Mouse (Mus musculus) hindbrain, embryonic 13.5 days (tissue): ENCODE data around the gene Trim24. TPM values are rescaled to one million over a fixed set of nuclear protein-coding genes. Genes with fewer than 3 reads are reported as not detected.
"Not testable (repeated sequence)": the region's sequence is repeated elsewhere in the genome, so short reads cannot be mapped to it uniquely, and the experiment has no call there.

ENCODE experiments used
- ATAC-seq: fragments of 200-750 bp; cut with Nextera tagmentation; 2 replicates; pipeline ENCODE4 v1.8.0; 2017; ENCODE audit warnings: moderate TSS enrichment; ENCODE audit not compliant: low FRiP score
- H3K27ac ChIP-seq: fragments of 300-500 bp; sonication (generic); 2 replicates; pipeline ENCODE4 v1.5.1; 2015; ENCODE audit warnings: inconsistent platforms, mild to moderate bottlenecking, moderate library complexity
- H3K27me3 ChIP-seq: fragments of 300-500 bp; sonication (generic); 2 replicates; pipeline ENCODE4 v1.6.1; 2015; ENCODE audit warnings: mild to moderate bottlenecking, inconsistent platforms
- H3K36me3 ChIP-seq: fragments of 300-500 bp; sonication (generic); 2 replicates; pipeline ENCODE4 v1.6.1; 2015; ENCODE audit warnings: mild to moderate bottlenecking, inconsistent platforms
- H3K4me1 ChIP-seq: fragments of 300-500 bp; sonication (generic); replicated peaks from 2 replicates; pipeline ENCODE4 v1.6.1; 2015; ENCODE audit warnings: inconsistent platforms
- H3K4me2 ChIP-seq: fragments of 300-500 bp; sonication (generic); 2 replicates; pipeline ENCODE4 v1.6.1; 2015; ENCODE audit warnings: inconsistent platforms, mild to moderate bottlenecking, moderate library complexity
- H3K4me3 ChIP-seq: fragments of 300-500 bp; sonication (generic); 2 replicates; pipeline ENCODE4 v1.5.1; 2015; ENCODE audit warnings: mild to moderate bottlenecking, inconsistent platforms
- H3K9ac ChIP-seq: fragments of 300-500 bp; sonication (generic); 2 replicates; pipeline ENCODE4 v1.6.1; 2015; ENCODE audit warnings: mild to moderate bottlenecking, inconsistent platforms
- H3K9me3 ChIP-seq: fragments of 300-500 bp; sonication (generic); 2 replicates; pipeline ENCODE4 v1.6.1; 2016; ENCODE audit warnings: inconsistent platforms
- whole genome bisulfite sequencing: fragments of 180-500 bp; shearing (Covaris S2); methylation state at CpG from one replicate; pipeline ENCODE4 v1.1.7; 2015; 5-methylcytosine and 5-hydroxymethylcytosine counted together
- polyA plus RNA-seq: library from polyadenylated mRNA; unstranded; fragments of >200 nt; fragmentation: Nextera tagmentation; extraction: Ambion mirVana; gene quantifications from 2 replicates; pipeline ENCODE4 v1.2.1, GENCODE M21; 2015

The Trim24 gene
- 21.6 and 22.5 TPM in 2 replicates for polyA plus RNA-seq

DNA sequence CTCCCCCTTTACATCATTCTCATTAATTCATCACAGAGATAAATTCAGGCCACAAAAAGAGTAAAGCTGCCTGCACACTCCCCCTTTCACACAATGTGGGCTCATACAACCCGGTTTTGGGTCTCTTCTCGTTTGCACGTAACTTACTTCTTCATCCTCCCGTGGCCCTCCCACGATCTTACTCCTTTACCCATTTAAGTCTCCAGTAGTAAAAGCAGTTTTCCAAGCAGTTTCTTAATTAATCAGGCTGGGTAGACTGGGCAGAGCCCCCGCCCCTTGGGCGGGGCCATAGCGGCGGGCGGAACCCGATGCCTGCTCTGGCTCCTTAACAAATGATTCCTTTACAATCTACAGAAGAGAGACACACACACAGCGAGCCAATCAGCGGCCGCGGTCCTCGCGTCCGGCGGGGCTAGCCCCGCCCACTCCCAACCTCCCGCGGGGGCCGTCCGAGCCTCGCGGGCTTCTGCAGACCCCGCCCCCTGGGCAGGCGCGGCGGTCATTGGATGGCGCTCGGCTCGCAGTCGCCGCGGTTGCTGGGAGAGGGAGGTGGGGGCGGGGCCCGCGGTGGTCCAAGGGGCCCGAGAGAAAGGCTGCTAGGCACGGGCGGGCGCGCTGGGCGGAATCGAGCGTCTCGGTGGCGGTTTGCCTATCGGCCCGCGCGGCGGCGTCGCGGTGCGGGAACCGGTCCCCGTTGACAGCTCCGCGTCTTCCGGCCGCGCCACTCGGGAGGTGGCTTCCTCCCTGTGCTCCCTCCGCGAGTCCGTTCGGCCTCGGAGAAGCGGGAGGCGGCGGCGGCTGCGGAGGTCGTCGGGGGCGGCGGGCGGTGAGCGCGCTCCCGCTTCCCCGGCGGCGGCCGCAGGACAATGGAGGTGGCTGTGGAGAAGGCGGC, at the start of gene Trim24:
Gene Trim24 (plus strand): TSS at position 567 of the 892 bp plus-strand sequence.
- Histone ChIP-seq H3K9me3 (peaks cover 31% of the 10 kb centered on the region), H3K4me1 (no peaks in the 10 kb centered on the region), H3K27ac (peak within 1 kb of the TSS; percentile 99), H3K27me3 (no peaks in the 10 kb centered on the region), H3K4me3 (peak within 1 kb of the TSS; percentile 72), H3K9ac (peak within 1 kb of the TSS; percentile 95), H3K36me3 (peaks cover 19% of the 10 kb centered on the region), H3K4me2 (peak within 1 kb of the TSS; percentile 47)
- peak; percentile 99 for ATAC-seq
- WGBS, result under 1% methylated on average over 74 of the region's 89 CpGs

DNA sequence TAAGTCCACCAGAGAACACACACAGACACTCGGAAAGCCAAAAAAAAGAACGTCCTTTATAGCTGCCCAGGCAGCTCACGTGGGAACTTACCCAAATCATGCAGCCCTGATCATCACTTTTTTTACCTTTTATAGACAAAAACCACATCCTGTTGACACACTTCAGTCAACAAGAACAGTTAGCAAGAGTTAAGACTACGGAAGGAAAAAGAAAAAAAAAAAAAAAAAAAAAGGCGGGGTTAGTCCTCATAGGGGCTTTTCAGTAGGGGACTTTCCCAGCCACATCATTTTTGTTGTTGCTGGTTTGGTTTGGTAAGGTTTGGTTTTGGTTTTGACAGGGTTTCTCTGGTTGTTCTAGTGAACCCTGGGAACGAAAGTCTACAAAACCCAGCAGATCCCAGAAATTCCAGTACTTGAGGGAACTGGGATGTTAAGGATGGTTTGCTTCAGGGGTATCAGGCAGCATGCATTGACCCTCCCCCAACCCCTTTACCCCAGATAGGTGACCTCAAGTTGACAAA, 49.0 kb upstream of the Trim24 start:
- Histone ChIP-seq H3K36me3 (no peaks in the 10 kb centered on the region), H3K9me3 (no peaks in the 10 kb centered on the region), H3K4me2 (no peak overlapping the region), H3K4me3 (no peak overlapping the region), H3K9ac (no peak overlapping the region), H3K27me3 (no peaks in the 10 kb centered on the region), H3K4me1 (no peaks in the 10 kb centered on the region), H3K27ac (no peak overlapping the region)
- no peak for ATAC-seq
- WGBS, result 89% methylated on average over 6 of the region's 6 CpGs

DNA sequence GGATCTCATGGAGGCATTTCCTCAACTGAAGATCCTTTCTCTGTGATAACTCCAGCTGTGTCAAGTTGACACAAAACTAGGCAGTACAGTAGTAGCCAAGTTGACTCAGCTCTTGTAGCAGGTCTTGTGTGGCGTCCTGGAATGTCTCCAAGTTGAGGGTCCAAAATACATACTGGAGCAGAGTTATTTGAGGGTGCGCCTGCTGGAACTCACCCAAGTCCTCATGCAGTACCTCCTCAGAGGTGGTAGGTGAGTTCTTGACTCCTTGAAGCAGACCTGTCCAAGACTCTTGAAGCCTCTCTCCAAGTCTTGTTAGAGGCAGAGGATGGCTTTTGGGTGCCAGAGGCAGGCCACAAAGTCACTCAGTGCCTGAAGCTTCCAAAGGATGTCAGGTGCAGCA, 48.2 kb upstream of the Trim24 start:
- no peaks in the 10 kb centered on the region for H3K4me1 ChIP-seq
- no peaks in the 10 kb centered on the region for H3K36me3 ChIP-seq
- no peak overlapping the region for H3K4me3 ChIP-seq
- no peak overlapping the region for H3K4me2 ChIP-seq
- no peak overlapping the region for H3K27ac ChIP-seq
- H3K9me3 ChIP-seq, result no peaks in the 10 kb centered on the region
- H3K9ac ChIP-seq, result no peak overlapping the region
- ATAC-seq, result no peak
- H3K27me3 ChIP-seq, result no peaks in the 10 kb centered on the region
- WGBS, result 89% methylated on average over 2 of the region's 2 CpGs

DNA sequence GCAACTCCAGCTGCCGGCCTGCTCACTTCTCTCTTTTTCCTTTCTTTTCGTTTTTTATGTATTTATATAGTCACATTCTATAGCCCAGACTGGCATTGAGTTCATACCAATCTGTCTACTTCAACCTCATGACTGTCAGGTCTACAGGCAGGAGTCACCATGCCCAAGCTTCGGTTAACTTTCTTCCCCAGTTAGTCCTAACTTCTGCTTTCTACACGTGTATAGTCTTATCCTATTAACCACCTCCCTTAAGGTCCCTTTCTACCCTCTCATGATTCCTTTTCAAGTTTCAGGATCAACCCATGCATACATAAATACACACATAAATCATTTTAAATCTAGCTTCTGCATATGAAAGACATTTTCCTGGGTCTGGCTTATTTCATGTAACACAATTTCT, 46.9 kb upstream of the Trim24 start:
- ATAC-seq, result no peak
- Histone ChIP-seq H3K4me3 (no peak overlapping the region), H3K9me3 (no peaks in the 10 kb centered on the region)

DNA sequence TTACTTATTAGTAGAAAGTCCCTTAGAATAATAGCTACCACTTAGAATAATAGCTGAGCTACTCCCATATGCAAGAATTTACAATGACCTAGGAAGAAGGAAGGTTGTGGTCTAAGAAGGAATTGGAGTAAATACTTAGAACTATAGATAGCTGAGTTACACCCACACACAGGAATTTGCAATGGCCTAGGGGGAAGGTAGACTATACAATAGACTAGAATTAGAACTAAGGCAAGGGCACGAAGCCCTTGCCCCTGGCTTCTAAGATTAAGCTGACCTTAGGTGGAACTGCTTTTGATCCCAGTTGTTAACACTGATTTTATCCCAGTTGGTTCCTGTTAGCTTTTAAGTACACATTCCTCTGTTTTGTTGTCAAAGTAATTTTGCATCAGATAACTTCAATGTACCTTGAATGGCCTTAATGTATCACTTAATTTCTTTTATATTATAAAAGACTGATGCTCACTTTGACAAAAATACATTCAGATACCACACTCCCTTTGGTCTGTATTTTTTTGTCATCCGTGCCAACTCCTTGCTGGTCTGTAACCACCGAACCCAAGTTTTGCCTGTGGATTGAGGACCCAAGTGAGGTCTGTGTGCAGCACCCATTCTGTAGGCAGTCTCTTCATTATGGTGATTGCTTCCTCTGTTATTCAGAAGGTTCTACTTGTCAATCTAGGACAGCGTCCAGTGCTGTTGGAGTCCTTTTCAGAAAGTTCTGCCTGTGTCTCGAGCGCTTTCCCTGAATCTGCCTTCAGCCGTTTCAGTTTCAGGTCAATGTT, 45.1 kb upstream of the Trim24 start:
- not testable (repeated sequence) for H3K27ac ChIP-seq, H3K36me3 ChIP-seq, H3K27me3 ChIP-seq, H3K4me1 ChIP-seq, ATAC-seq, H3K9me3 ChIP-seq, H3K9ac ChIP-seq, H3K4me3 ChIP-seq, H3K4me2 ChIP-seq
- 90% methylated on average over 7 of the region's 7 CpGs for WGBS

More for the DNA sequence above, 46.9 kb upstream of the Trim24 start:
- Histone ChIP-seq H3K27ac (no peak overlapping the region), H3K36me3 (no peaks in the 10 kb centered on the region), H3K4me1 (no peaks in the 10 kb centered on the region), H3K9ac (no peak overlapping the region), H3K4me2 (no peak overlapping the region), H3K27me3 (no peaks in the 10 kb centered on the region)
- 88% methylated on average over 4 of the region's 4 CpGs for WGBS

DNA sequence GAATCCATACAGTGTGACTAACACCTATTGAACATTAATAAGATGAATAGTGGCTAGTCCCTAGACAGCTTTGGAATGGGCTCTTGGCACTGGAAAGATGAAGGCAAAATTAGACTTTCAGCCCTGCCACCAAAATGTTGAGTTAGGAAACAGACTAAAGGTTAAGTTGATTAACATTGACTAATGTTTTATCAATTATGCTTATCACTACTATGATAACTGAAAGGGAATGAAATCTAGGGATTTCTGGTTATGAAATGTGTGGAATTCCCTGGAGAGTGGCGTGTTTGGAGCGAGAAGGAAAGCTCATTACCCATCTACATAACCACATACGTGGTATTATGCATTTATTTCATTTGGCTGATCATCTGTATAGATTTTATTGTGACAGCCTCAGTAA, 41.7 kb upstream of the Trim24 start:
- no peaks in the 10 kb centered on the region for H3K36me3 ChIP-seq
- no peak for ATAC-seq
- H3K27ac ChIP-seq, result no peak overlapping the region
- no peak overlapping the region for H3K4me3 ChIP-seq
- WGBS, result 78% methylated on average over 3 of the region's 3 CpGs
- no peak overlapping the region for H3K4me2 ChIP-seq
- 0 out of 2 replicates have a peak, but pooled peaks cover 3% of the 10 kb centered on the region for H3K9me3 ChIP-seq
- no peaks in the 10 kb centered on the region for H3K4me1 ChIP-seq
- H3K9ac ChIP-seq, result no peak overlapping the region
- no peaks in the 10 kb centered on the region for H3K27me3 ChIP-seq

DNA sequence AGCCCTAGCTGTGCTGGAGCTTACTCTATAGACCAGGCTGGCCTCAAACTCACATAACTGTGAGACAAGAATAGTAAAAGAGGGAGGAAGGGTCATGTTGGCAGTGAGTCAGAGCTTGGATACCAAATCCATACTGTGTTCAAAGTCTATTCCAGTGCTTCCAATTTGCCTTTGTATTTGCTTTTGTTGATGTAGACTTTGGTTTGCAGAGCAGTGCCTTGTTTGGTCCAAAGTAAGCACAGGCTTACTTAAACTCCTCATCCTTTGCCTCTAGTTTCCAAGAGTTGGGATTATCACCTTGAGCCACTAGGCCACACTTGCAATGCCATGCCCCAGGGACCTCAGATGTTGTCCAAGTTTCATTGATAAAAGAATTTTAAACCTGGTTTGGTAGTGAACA, 41.0 kb upstream of the Trim24 start:
- H3K27me3 ChIP-seq, result no peaks in the 10 kb centered on the region
- H3K4me2 ChIP-seq, result no peak overlapping the region
- no peak for ATAC-seq
- no peaks in the 10 kb centered on the region for H3K4me1 ChIP-seq
- H3K4me3 ChIP-seq, result no peak overlapping the region
- 0 out of 2 replicates have a peak, but pooled peaks cover 3% of the 10 kb centered on the region for H3K9me3 ChIP-seq
- no peak overlapping the region for H3K9ac ChIP-seq
- H3K36me3 ChIP-seq, result no peaks in the 10 kb centered on the region
- no peak overlapping the region for H3K27ac ChIP-seq

DNA sequence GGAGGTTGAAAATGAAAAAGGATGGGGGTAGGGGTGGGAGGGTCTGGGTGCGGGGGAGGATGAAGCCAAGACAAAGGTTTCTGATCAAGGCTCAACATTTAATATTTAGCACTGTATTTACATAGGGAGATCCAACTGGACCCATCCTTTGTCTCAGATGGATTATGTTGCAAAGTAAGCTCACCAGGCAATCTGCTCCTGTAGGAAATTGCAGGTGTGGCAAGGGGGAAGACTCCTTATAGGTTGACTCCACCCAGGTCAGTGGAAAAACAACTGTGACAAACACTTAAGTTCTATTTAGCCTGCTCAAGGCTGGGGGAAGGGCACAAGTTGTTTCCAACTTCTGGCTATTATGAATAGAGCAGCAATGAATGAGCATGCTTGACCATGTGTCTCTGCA, 36.9 kb upstream of the Trim24 start:
- Histone ChIP-seq H3K27ac (no peak overlapping the region), H3K27me3 (no peaks in the 10 kb centered on the region), H3K36me3 (no peaks in the 10 kb centered on the region), H3K4me1 (no peaks in the 10 kb centered on the region), H3K4me2 (no peak overlapping the region), H3K9me3 (0 out of 2 replicates have a peak, but pooled peaks cover 3% of the 10 kb centered on the region), H3K4me3 (no peak overlapping the region), H3K9ac (no peak overlapping the region)
- WGBS, result 92% methylated on average over 1 of the region's 1 CpGs
- no peak for ATAC-seq

DNA sequence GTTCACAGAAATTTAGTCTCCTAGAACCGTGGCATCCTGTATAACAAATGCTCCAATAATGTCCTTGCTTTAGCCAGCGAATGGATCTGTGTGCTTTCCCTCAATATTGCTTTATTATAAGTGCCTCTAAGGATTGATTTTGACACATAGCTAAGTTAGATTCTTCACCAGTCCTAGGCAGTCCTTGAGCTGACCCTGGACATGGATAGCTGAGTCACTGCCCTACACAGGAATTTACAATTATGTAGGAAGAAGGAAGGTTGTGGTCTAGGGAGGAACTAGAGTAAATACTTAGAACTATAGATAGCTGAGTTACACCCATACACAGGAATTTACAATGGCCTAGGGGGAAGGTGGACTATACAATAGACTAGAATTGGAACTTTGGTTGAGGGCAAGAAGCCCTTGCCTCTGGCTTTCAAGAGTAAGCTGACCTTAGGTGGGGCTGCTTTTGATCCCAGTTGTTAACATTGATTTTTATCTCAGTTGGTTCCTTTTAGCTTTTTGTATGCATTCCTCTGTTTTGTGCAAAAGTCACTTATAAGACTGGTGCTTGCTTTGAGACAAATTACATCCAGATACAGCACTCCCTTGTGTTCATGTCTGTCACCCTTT, 33.6 kb upstream of the Trim24 start:
- not testable (repeated sequence) for H3K4me2 ChIP-seq, H3K36me3 ChIP-seq, H3K4me3 ChIP-seq, H3K27ac ChIP-seq, H3K9me3 ChIP-seq, H3K9ac ChIP-seq, H3K4me1 ChIP-seq, H3K27me3 ChIP-seq, ATAC-seq
- WGBS, result 90% methylated on average over 2 of the region's 2 CpGs

DNA sequence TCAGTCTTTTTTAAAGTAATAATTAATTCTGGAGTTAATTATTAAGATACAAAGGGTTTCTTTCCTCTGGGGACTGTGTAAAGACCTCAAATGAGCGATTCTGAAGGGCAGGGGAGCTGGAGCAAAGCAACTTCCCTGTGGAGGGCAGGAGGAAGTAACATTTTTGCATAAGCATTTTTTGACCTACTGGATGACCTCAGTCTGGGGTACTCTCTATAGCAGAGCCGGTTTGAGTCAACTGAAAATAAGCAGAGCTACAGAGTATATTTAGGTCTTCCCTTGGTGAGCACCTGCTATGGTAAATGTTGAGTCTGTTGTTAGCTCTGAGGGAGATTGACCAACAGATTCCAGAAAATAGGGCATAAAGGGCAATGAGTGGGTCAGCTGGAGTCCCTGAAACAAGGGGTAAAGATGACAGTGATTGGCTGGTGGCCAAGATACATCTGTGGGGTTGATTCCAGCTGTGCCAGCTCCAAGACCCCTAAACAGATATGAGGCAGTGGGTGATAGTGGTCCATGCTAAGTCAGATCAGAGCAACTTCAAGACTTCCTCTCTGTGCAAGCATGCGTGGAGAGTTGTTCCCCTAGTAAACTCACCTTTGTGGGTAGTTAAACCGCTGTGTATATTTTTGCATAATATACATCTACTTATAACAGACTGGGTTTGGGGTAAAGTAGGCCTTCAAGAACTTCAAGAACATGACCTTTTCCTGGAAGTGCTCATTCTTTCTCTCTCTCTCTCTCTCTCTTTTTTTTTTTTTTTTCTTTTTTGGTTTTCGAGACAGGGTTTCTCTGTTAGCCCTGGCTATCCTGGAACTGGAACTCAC, 27.6 kb upstream of the Trim24 start:
- H3K27ac ChIP-seq, result no peak overlapping the region
- no peak overlapping the region for H3K4me3 ChIP-seq
- WGBS, result 84% methylated on average over 5 of the region's 5 CpGs
- no peaks in the 10 kb centered on the region for H3K27me3 ChIP-seq
- H3K36me3 ChIP-seq, result no peaks in the 10 kb centered on the region
- H3K9me3 ChIP-seq, result peaks cover under 1% of the 10 kb centered on the region; the same call in 1 of the 2 replicates
- H3K4me2 ChIP-seq, result no peak overlapping the region
- no peaks in the 10 kb centered on the region for H3K4me1 ChIP-seq
- no peak for ATAC-seq
- H3K9ac ChIP-seq, result no peak overlapping the region

DNA sequence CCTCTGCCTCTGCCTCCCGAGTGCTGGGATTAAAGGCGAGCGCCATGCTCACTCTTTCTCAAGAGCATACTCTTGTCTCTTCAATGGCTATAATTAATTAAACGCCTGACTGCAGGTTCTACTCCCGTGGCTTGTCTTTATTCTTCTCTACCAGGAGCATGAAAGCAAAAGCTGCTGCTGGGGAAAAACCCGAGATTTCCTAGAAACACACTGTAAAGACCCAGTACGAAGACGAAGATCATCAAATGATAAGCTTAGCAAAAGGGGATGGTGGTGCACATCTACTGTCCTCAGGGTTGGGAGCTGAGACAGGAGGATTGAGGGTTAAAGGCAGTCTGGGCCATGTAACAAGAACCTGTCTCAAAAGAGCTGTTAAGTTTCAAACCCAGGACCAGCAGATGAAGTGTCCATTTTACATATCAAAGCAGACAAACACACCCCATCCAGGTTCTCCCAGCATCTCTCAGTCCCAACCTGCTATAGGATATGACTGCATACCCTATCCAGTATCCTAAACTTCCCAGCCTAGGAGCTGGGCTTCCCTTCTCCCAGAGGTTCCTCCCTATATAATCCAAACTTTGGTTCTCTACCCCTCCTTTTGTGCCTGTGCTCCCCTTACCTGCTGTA, 26.9 kb upstream of the Trim24 start:
- no peak for ATAC-seq
- WGBS, result 91% methylated on average over 8 of the region's 8 CpGs
- H3K4me2 ChIP-seq, result no peak overlapping the region

More for the DNA sequence above, 26.9 kb upstream of the Trim24 start:
- peaks cover 8% of the 10 kb centered on the region; the same call in 1 of the 2 replicates for H3K9me3 ChIP-seq
- no peaks in the 10 kb centered on the region for H3K27me3 ChIP-seq
- H3K4me1 ChIP-seq, result no peaks in the 10 kb centered on the region
- no peak overlapping the region for H3K9ac ChIP-seq
- H3K27ac ChIP-seq, result no peak overlapping the region
- no peaks in the 10 kb centered on the region for H3K36me3 ChIP-seq
- no peak overlapping the region for H3K4me3 ChIP-seq
